8 mouse cellular contexts compared by ENCODE assay signal in the genomic region with DNA sequence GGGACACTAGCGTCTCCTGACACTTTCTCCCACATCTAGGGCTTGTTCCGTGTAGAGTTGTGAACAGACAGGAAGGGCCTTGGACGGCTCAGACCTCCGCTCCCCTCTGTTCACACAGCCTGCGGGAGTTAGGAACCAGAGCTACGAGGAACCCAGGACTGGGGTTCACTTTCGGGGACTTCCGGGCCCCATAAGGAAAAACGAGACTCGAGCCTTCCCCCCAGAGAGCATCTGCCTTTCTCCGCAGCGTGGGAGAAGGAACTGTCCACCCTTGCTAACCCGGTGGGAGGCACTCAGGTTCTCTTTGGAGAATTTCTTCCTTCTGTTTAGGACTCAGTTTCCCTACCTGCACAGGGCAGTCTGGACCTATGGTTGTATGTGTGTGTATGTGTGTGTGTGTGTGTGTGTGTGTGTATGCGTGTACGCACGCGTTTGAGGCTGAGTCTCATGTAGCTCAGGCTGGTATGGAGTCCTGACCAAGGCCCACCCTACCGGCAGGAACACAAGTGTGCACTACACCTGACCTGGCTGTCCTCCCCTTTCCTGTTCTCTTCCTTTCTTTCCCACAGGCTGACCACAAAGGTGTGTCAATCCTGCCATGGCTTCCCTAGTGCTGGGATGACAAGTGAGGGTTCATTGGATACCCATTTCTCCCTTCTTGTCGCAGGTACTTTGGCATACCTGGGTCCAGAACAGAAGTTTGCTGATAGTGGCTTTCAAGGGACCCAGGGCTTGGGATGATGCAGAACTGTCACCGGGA. TPM values are rescaled to one million over a fixed set of nuclear protein-coding genes. Genes with fewer than 3 reads are reported as not detected.
DNase-seq lines count a peak whose midpoint lies in the region; ATAC-seq lines count a peak whose summit lies in the region.

No protein-coding gene starts in this region.

- DNase-seq in liver, embryonic 11.5 days (ENCODE audit: low spot score) = no peak
- no peak for DNase-seq in liver
- DNase-seq in right cerebral cortex, postnatal 25 days = no peak
- DNase-seq in adrenal gland, postnatal 4 days (ENCODE audit: low spot score in 2 of 2) = no peak

- peak overlapping the region; percentile 29 for H3K4me3 ChIP-seq in liver, embryonic 11.5 days (ENCODE audit: low read depth, low read length)
- peak overlapping the region; percentile 26 for H3K4me3 ChIP-seq in embryonic facial prominence, embryonic 15.5 days (replicated peaks)
- peak overlapping the region; percentile 38 for H3K4me3 ChIP-seq in limb, embryonic 12.5 days (replicated peaks)
- peak overlapping the region; percentile 25 for H3K4me3 ChIP-seq in neural tube, embryonic 15.5 days (replicated peaks)

- ATAC-seq in liver, embryonic 11.5 days (replicated peaks; ENCODE audit: low FRiP score) = no peak
- ATAC-seq in embryonic facial prominence, embryonic 15.5 days (ENCODE audit: insufficient number of reproducible peaks, low FRiP score, low TSS enrichment, low read depth) = no peak
- no peak for ATAC-seq in limb, embryonic 12.5 days (ENCODE audit: insufficient number of reproducible peaks, insufficient read depth, low FRiP score, low TSS enrichment, low read depth)
- ATAC-seq in neural tube, embryonic 15.5 days (ENCODE audit: low FRiP score) = no peak
- no peak for ATAC-seq in megakaryocyte, adult 5-6 weeks (ENCODE audit: poor library complexity, severe bottlenecking)

- WGBS in liver, embryonic 11.5 days = 21% methylated on average over 20 of the region's 20 CpGs
- WGBS in embryonic facial prominence, embryonic 15.5 days = 25% methylated on average over 20 of the region's 20 CpGs
- WGBS in limb, embryonic 12.5 days = 24% methylated on average over 20 of the region's 20 CpGs
- 28% methylated on average over 20 of the region's 20 CpGs for WGBS in neural tube, embryonic 15.5 days

- H3K9ac ChIP-seq in liver, embryonic 11.5 days (ENCODE audit: low read depth, low read length) = no peak overlapping the region
- H3K9ac ChIP-seq in embryonic facial prominence, embryonic 15.5 days = no peak overlapping the region
- peak overlapping the region; percentile 47; the same call in 1 of the 2 replicates for H3K9ac ChIP-seq in limb, embryonic 12.5 days (replicated peaks)
- H3K9ac ChIP-seq in neural tube, embryonic 15.5 days (replicated peaks) = 0 out of 2 replicates have a peak overlapping the region, but pooled peaks have one; percentile 10

- peaks cover 17% of the 10 kb centered on the region for H3K4me1 ChIP-seq in liver, embryonic 11.5 days (replicated peaks; ENCODE audit: control insufficient read depth, insufficient read depth, low read length)
- peaks cover 34% of the 10 kb centered on the region for H3K4me1 ChIP-seq in embryonic facial prominence, embryonic 15.5 days
- H3K4me1 ChIP-seq in limb, embryonic 12.5 days (replicated peaks) = peaks cover 31% of the 10 kb centered on the region
- peaks cover 22% of the 10 kb centered on the region for H3K4me1 ChIP-seq in neural tube, embryonic 15.5 days

- no peaks in the 10 kb centered on the region for H3K9me3 ChIP-seq in liver, embryonic 11.5 days (ENCODE audit: control insufficient read depth, low read length)
- H3K9me3 ChIP-seq in embryonic facial prominence, embryonic 15.5 days (replicated peaks) = no peaks in the 10 kb centered on the region
- H3K9me3 ChIP-seq in limb, embryonic 12.5 days = no peaks in the 10 kb centered on the region
- no peaks in the 10 kb centered on the region for H3K9me3 ChIP-seq in neural tube, embryonic 15.5 days (replicated peaks)

- peak overlapping the region; percentile 45 for H3K4me2 ChIP-seq in liver, embryonic 11.5 days
- peak overlapping the region; percentile 44 for H3K4me2 ChIP-seq in embryonic facial prominence, embryonic 15.5 days (replicated peaks)
- H3K4me2 ChIP-seq in limb, embryonic 12.5 days = peak overlapping the region; percentile 58
- peak overlapping the region; percentile 50 for H3K4me2 ChIP-seq in neural tube, embryonic 15.5 days

- peaks cover 42% of the 10 kb centered on the region for H3K27me3 ChIP-seq in liver, embryonic 11.5 days (replicated peaks; ENCODE audit: control insufficient read depth, insufficient read depth, low read length)
- peaks cover 49% of the 10 kb centered on the region for H3K27me3 ChIP-seq in embryonic facial prominence, embryonic 15.5 days
- peaks cover 68% of the 10 kb centered on the region for H3K27me3 ChIP-seq in limb, embryonic 12.5 days
- peaks cover 61% of the 10 kb centered on the region for H3K27me3 ChIP-seq in neural tube, embryonic 15.5 days (replicated peaks)

- no peak overlapping the region for H3K27ac ChIP-seq in liver, embryonic 11.5 days (ENCODE audit: low read depth, low read length)
- H3K27ac ChIP-seq in embryonic facial prominence, embryonic 15.5 days (replicated peaks) = no peak overlapping the region
- H3K27ac ChIP-seq in limb, embryonic 12.5 days = no peak overlapping the region
- no peak overlapping the region for H3K27ac ChIP-seq in neural tube, embryonic 15.5 days (replicated peaks)

- peaks cover 18% of the 10 kb centered on the region for H3K36me3 ChIP-seq in liver, embryonic 11.5 days (ENCODE audit: control insufficient read depth, insufficient read depth, low read length)
- H3K36me3 ChIP-seq in embryonic facial prominence, embryonic 15.5 days = peaks cover 20% of the 10 kb centered on the region
- H3K36me3 ChIP-seq in limb, embryonic 12.5 days = peaks cover 32% of the 10 kb centered on the region
- H3K36me3 ChIP-seq in neural tube, embryonic 15.5 days = peaks cover 27% of the 10 kb centered on the region

RNA-seq across cellular contexts. Expression of gene Slc5a5, which starts 0.5 kb away (rescaled TPM):
- 0.18 and 0.34 TPM in 2 replicates for polyA plus RNA-seq in liver, embryonic 11.5 days (2014; fragmentation: Nextera tagmentation; extraction: Ambion mirVana)
- 0.45 and 0.64 TPM in 2 replicates for polyA plus RNA-seq in embryonic facial prominence, embryonic 15.5 days (2015; fragmentation: Nextera tagmentation; extraction: Ambion mirVana)
- 0.15 and 0.29 TPM in 2 replicates for polyA plus RNA-seq in limb, embryonic 12.5 days (2016; fragmentation: Nextera tagmentation; extraction: Ambion mirVana)
- polyA plus RNA-seq in neural tube, embryonic 15.5 days (2015; fragmentation: Nextera tagmentation; extraction: Ambion mirVana) = 3.0 and 3.3 TPM in 2 replicates
- total RNA-seq in megakaryocyte, adult 5-6 weeks (2015) = 0.07 TPM in 1 of 2 replicates, not detected in the other
- total RNA-seq in megakaryocyte, adult 5-6 weeks (2017) = not detected in 2 replicates
- under 1 TPM; 0.14 to 0.17 TPM for total RNA-seq in adrenal gland, postnatal 4 days (2021)

RNA-seq across cellular contexts. Expression of gene Rpl18a, which starts 4.1 kb away (rescaled TPM):
- polyA plus RNA-seq in liver, embryonic 11.5 days (2014; fragmentation: Nextera tagmentation; extraction: Ambion mirVana) = 3,876 and 4,144 TPM in 2 replicates
- 4,781 and 4,906 TPM in 2 replicates for polyA plus RNA-seq in embryonic facial prominence, embryonic 15.5 days (2015; fragmentation: Nextera tagmentation; extraction: Ambion mirVana)
- polyA plus RNA-seq in limb, embryonic 12.5 days (2016; fragmentation: Nextera tagmentation; extraction: Ambion mirVana) = 3,693 and 3,808 TPM in 2 replicates
- polyA plus RNA-seq in neural tube, embryonic 15.5 days (2015; fragmentation: Nextera tagmentation; extraction: Ambion mirVana) = 2,109 and 2,618 TPM in 2 replicates
- 5,087 and 5,550 TPM in 2 replicates for total RNA-seq in megakaryocyte, adult 5-6 weeks (2015)
- total RNA-seq in megakaryocyte, adult 5-6 weeks (2017) = 1,590 and 1,750 TPM in 2 replicates
- total RNA-seq in adrenal gland, postnatal 4 days (2021) = 1,000 to 10,000 TPM; 1,999 to 2,049 TPM

RNA-seq across cellular contexts. Expression of gene Map1s, which starts 12.7 kb away (rescaled TPM):
- 48.7 and 49.0 TPM in 2 replicates for polyA plus RNA-seq in liver, embryonic 11.5 days (2014; fragmentation: Nextera tagmentation; extraction: Ambion mirVana)
- polyA plus RNA-seq in embryonic facial prominence, embryonic 15.5 days (2015; fragmentation: Nextera tagmentation; extraction: Ambion mirVana) = 50.1 and 50.2 TPM in 2 replicates
- polyA plus RNA-seq in limb, embryonic 12.5 days (2016; fragmentation: Nextera tagmentation; extraction: Ambion mirVana) = 54.0 and 57.7 TPM in 2 replicates
- polyA plus RNA-seq in neural tube, embryonic 15.5 days (2015; fragmentation: Nextera tagmentation; extraction: Ambion mirVana) = 59.5 and 64.6 TPM in 2 replicates
- 15.0 and 17.1 TPM in 2 replicates for total RNA-seq in megakaryocyte, adult 5-6 weeks (2015)
- 11.3 and 11.8 TPM in 2 replicates for total RNA-seq in megakaryocyte, adult 5-6 weeks (2017)
- 10 to 100 TPM; 45.4 to 48.9 TPM for total RNA-seq in adrenal gland, postnatal 4 days (2021)

RNA-seq across cellular contexts. Expression of gene Ccdc124, which starts 19.3 kb away (rescaled TPM):
- polyA plus RNA-seq in liver, embryonic 11.5 days (2014; fragmentation: Nextera tagmentation; extraction: Ambion mirVana) = 110 and 112 TPM in 2 replicates
- polyA plus RNA-seq in embryonic facial prominence, embryonic 15.5 days (2015; fragmentation: Nextera tagmentation; extraction: Ambion mirVana) = 99.6 and 104 TPM in 2 replicates
- polyA plus RNA-seq in limb, embryonic 12.5 days (2016; fragmentation: Nextera tagmentation; extraction: Ambion mirVana) = 119 and 127 TPM in 2 replicates
- 162 and 163 TPM in 2 replicates for polyA plus RNA-seq in neural tube, embryonic 15.5 days (2015; fragmentation: Nextera tagmentation; extraction: Ambion mirVana)
- total RNA-seq in megakaryocyte, adult 5-6 weeks (2015) = 32.7 and 38.9 TPM in 2 replicates
- 36.8 and 47.6 TPM in 2 replicates for total RNA-seq in megakaryocyte, adult 5-6 weeks (2017)
- total RNA-seq in adrenal gland, postnatal 4 days (2021) = 10 to 100 TPM; 36.8 to 38.6 TPM

RNA-seq across cellular contexts. Expression of gene Kcnn1, which starts 30.0 kb away (rescaled TPM):
- 0.47 and 0.73 TPM in 2 replicates for polyA plus RNA-seq in liver, embryonic 11.5 days (2014; fragmentation: Nextera tagmentation; extraction: Ambion mirVana)
- polyA plus RNA-seq in embryonic facial prominence, embryonic 15.5 days (2015; fragmentation: Nextera tagmentation; extraction: Ambion mirVana) = 3.8 and 5.6 TPM in 2 replicates
- 4.3 and 6.0 TPM in 2 replicates for polyA plus RNA-seq in limb, embryonic 12.5 days (2016; fragmentation: Nextera tagmentation; extraction: Ambion mirVana)
- 17.6 and 18.6 TPM in 2 replicates for polyA plus RNA-seq in neural tube, embryonic 15.5 days (2015; fragmentation: Nextera tagmentation; extraction: Ambion mirVana)
- not detected in 2 replicates for total RNA-seq in megakaryocyte, adult 5-6 weeks (2015)
- total RNA-seq in megakaryocyte, adult 5-6 weeks (2017) = 0.33 TPM in 1 of 2 replicates, not detected in the other
- 1 to 10 TPM; 1.4 to 2.1 TPM for total RNA-seq in adrenal gland, postnatal 4 days (2021)

Comparison
In these comparisons a context has a peak if more than half of its experiments do, and no peak if none do; other contexts are left out.
1. H3K9ac ChIP-seq: peak in limb, embryonic 12.5 days (single experiment) and neural tube, embryonic 15.5 days (single experiment); none in liver, embryonic 11.5 days (single experiment) and embryonic facial prominence, embryonic 15.5 days (single experiment).
2. Peak in every context shown above with its lines, with median percentiles within 50 percentile points of each other: H3K4me2 ChIP-seq and H3K4me3 ChIP-seq.